Mouse (Mus musculus) liver, embryonic 12.5 days (tissue): Measurements from ENCODE around the gene Slc6a21. TPM values are rescaled to one million over a fixed set of nuclear protein-coding genes. Genes with fewer than 3 reads are reported as not detected.

ENCODE experiments used
- ATAC-seq: fragments of 200-750 bp; cut with Nextera tagmentation; 2 replicates; pipeline ENCODE4 v1.8.0; 2017; ENCODE audit warnings: moderate number of reproducible peaks, mild to moderate bottlenecking, moderate library complexity
- H3K27ac ChIP-seq: fragments of 300-500 bp; sonication (generic); 2 replicates; pipeline ENCODE4 v1.5.1; 2016; ENCODE audit warnings: mild to moderate bottlenecking
- H3K27me3 ChIP-seq: fragments of 300-500 bp; sonication (generic); replicated peaks from 2 replicates; pipeline ENCODE4 v1.6.1; 2016; ENCODE audit warnings: mild to moderate bottlenecking, moderate library complexity
- H3K36me3 ChIP-seq: fragments of 300-500 bp; sonication (generic); 2 replicates; pipeline ENCODE4 v1.6.1; 2016; ENCODE audit warnings: mild to moderate bottlenecking, moderate library complexity
- H3K4me1 ChIP-seq: fragments of 300-500 bp; sonication (generic); 2 replicates; pipeline ENCODE4 v1.6.1; 2016
- H3K4me2 ChIP-seq: fragments of 300-500 bp; sonication (generic); 2 replicates; pipeline ENCODE4 v1.6.1; 2016; ENCODE audit warnings: mild to moderate bottlenecking, moderate library complexity
- H3K4me3 ChIP-seq: fragments of 300-500 bp; sonication (generic); 2 replicates; pipeline ENCODE4 v1.5.1; 2016; ENCODE audit warnings: mild to moderate bottlenecking, moderate library complexity
- H3K9ac ChIP-seq: fragments of 300-500 bp; sonication (generic); 2 replicates; pipeline ENCODE4 v1.6.1; 2016; ENCODE audit warnings: mild to moderate bottlenecking, moderate library complexity
- H3K9me3 ChIP-seq: fragments of 300-500 bp; sonication (generic); replicated peaks from 2 replicates; pipeline ENCODE4 v1.6.1; 2016; ENCODE audit warnings: mild to moderate bottlenecking, moderate library complexity
- WGBS: fragments of 180-500 bp; shearing (Covaris S2); methylation state at CpG from one replicate; pipeline ENCODE4 v1.1.7; 2016; ENCODE audit not compliant: insufficient replicate concordance; 5-methylcytosine and 5-hydroxymethylcytosine counted together
- polyA plus RNA-seq: library from polyadenylated mRNA; unstranded; fragments of >200 nt; fragmentation: Nextera tagmentation; extraction: Ambion mirVana; gene quantifications from 2 replicates; pipeline ENCODE4 v1.2.1, GENCODE M21; 2016

The Slc6a21 gene
- polyA plus RNA-seq, 1 experiment from 2014 or later = not detected

GRCm38 (mm10) chr7:45328841-45329475 is 51.6 kb downstream of the Slc6a21 start:
- Histone ChIP-seq H3K4me1 (peaks cover 17% of the 10 kb centered on the region), H3K4me3 (no peak overlapping the region), H3K27ac (no peak overlapping the region), H3K36me3 (no peaks in the 10 kb centered on the region), H3K4me2 (no peak overlapping the region), H3K27me3 (peaks cover 33% of the 10 kb centered on the region), H3K9me3 (0 out of 2 replicates have a peak, but pooled peaks cover 4% of the 10 kb centered on the region), H3K9ac (no peak overlapping the region)
- ATAC-seq = no peak
- WGBS = 69% methylated on average over 13 of the region's 13 CpGs

DNA sequence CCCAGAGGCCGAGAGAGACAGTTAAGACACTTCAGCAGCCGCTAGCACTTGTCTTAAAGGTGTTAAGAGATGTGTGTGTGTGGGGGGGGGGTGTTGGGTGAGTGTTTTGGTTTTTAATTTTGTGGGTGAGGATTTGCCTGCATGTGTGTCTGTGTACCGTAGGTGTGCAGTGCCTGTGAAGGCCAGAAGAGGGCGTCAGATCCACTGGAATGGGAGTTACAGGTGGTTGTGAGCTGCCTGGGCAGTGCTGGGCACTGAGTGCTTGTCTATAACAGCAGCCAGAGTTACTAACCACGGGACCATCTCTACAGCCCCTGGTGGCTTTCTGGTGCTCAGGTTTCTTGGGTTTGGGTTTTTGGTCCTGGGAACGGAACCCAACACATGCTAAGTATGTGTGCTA is 54.2 kb downstream of the Slc6a21 start:
- WGBS = 71% methylated on average over 6 of the region's 6 CpGs
- ATAC-seq = no peak
- Histone ChIP-seq H3K4me1 (peaks cover 27% of the 10 kb centered on the region), H3K9me3 (no peaks in the 10 kb centered on the region), H3K4me2 (no peak overlapping the region), H3K4me3 (no peak overlapping the region), H3K27ac (no peak overlapping the region), H3K27me3 (peaks cover 59% of the 10 kb centered on the region), H3K36me3 (no peaks in the 10 kb centered on the region), H3K9ac (no peak overlapping the region)

- Histone ChIP-seq H3K36me3 (no peaks in the 10 kb centered on the region), H3K9ac (peak overlapping the region; percentile 60), H3K27ac (no peak overlapping the region), H3K27me3 (peaks cover 67% of the 10 kb centered on the region), H3K9me3 (no peaks in the 10 kb centered on the region), H3K4me3 (peak overlapping the region; percentile 57), H3K4me2 (peak overlapping the region; percentile 80), H3K4me1 (peaks cover 31% of the 10 kb centered on the region)
- 8% methylated on average over 22 of the region's 22 CpGs for WGBS
- peak; percentile 16; the same call in 1 of the 2 replicates for ATAC-seq
These were observed 55.5 kb downstream of the Slc6a21 start for GRCm38 (mm10) chr7:45332685-45333425.

GRCm38 (mm10) chr7:45333431-45333982 is 56.2 kb downstream of the Slc6a21 start, which contains the start of gene Trpm4:
Trpm4 (minus strand) TSS chr7:45333780.
- Histone ChIP-seq H3K4me2 (peak within 1 kb of the TSS; percentile 80), H3K4me3 (peak within 1 kb of the TSS; percentile 57), H3K4me1 (peaks cover 38% of the 10 kb centered on the region), H3K36me3 (no peaks in the 10 kb centered on the region), H3K9ac (peak within 1 kb of the TSS; percentile 60), H3K27ac (no peak within 1 kb of the TSS), H3K27me3 (peaks cover 73% of the 10 kb centered on the region), H3K9me3 (no peaks in the 10 kb centered on the region)
- under 1% methylated on average over 38 of the region's 38 CpGs for WGBS
- ATAC-seq = 0 out of 2 replicates have a peak, but pooled peaks have one; percentile 22

- Histone ChIP-seq H3K27ac (no peak overlapping the region), H3K4me2 (no peak overlapping the region), H3K9ac (no peak overlapping the region), H3K36me3 (no peaks in the 10 kb centered on the region), H3K27me3 (peaks cover 83% of the 10 kb centered on the region), H3K9me3 (no peaks in the 10 kb centered on the region), H3K4me3 (no peak overlapping the region), H3K4me1 (peaks cover 49% of the 10 kb centered on the region)
- no peak for ATAC-seq
- 37% methylated on average over 3 of the region's 3 CpGs for WGBS
These were observed 57.3 kb downstream of the Slc6a21 start for GRCm38 (mm10) chr7:45334605-45335004.

GRCm38 (mm10) chr7:45335056-45335455 is 57.7 kb downstream of the Slc6a21 start, which contains the start of gene Hrc:
Hrc (plus strand) TSS chr7:45335290.
- 0 out of 2 replicates have a peak within 1 kb of the TSS, but pooled peaks have one; percentile 80 for H3K4me2 ChIP-seq
- ATAC-seq = no peak
- no peak within 1 kb of the TSS for H3K27ac ChIP-seq
- no peaks in the 10 kb centered on the region for H3K36me3 ChIP-seq
- peaks cover 53% of the 10 kb centered on the region for H3K4me1 ChIP-seq
- H3K9me3 ChIP-seq = no peaks in the 10 kb centered on the region
- no peak within 1 kb of the TSS for H3K9ac ChIP-seq
- peaks cover 86% of the 10 kb centered on the region for H3K27me3 ChIP-seq
- 29% methylated on average over 5 of the region's 5 CpGs for WGBS
- no peak within 1 kb of the TSS for H3K4me3 ChIP-seq

- H3K4me3 ChIP-seq = no peak overlapping the region
These were observed 59.0 kb downstream of the Slc6a21 start for GRCm38 (mm10) chr7:45336319-45336718.

DNA sequence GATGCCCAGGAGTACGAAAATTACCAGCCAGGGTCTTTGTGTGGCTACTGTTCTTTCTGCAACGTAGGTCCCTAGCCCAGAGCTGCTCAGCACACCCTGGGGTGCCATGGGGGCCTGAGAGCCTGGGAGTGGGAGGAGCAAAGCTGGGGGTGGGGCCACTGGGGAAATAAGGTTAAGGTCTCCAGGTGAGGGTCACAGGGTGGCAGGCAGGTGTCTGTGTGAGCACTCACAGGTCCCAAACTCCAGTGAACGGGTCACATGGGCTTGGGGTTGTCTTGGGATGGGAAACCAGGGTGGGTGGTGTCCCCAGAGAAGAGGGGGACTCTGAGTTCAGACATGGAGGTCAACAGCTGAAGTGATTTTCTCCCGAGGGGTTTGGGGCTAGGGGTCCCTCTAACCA is 60.2 kb downstream of the Slc6a21 start:
- no peak overlapping the region for H3K27ac ChIP-seq
- no peaks in the 10 kb centered on the region for H3K36me3 ChIP-seq
- H3K4me2 ChIP-seq = no peak overlapping the region
- no peaks in the 10 kb centered on the region for H3K9me3 ChIP-seq
- 14% methylated on average over 4 of the region's 4 CpGs for WGBS
- no peak overlapping the region for H3K4me3 ChIP-seq
- H3K9ac ChIP-seq = no peak overlapping the region
- H3K27me3 ChIP-seq = peaks cover 79% of the 10 kb centered on the region
- ATAC-seq = no peak
- H3K4me1 ChIP-seq = peaks cover 74% of the 10 kb centered on the region

More at GRCm38 (mm10) chr7:45336319-45336718, 59.0 kb downstream of the Slc6a21 start:
- H3K36me3 ChIP-seq = no peaks in the 10 kb centered on the region
- H3K27ac ChIP-seq = no peak overlapping the region
- WGBS = 63% methylated on average over 4 of the region's 4 CpGs
- no peak overlapping the region for H3K9ac ChIP-seq
- no peak overlapping the region for H3K4me2 ChIP-seq
- H3K9me3 ChIP-seq = no peaks in the 10 kb centered on the region
- ATAC-seq = no peak
- H3K27me3 ChIP-seq = peaks cover 90% of the 10 kb centered on the region
- peaks cover 66% of the 10 kb centered on the region for H3K4me1 ChIP-seq

DNA sequence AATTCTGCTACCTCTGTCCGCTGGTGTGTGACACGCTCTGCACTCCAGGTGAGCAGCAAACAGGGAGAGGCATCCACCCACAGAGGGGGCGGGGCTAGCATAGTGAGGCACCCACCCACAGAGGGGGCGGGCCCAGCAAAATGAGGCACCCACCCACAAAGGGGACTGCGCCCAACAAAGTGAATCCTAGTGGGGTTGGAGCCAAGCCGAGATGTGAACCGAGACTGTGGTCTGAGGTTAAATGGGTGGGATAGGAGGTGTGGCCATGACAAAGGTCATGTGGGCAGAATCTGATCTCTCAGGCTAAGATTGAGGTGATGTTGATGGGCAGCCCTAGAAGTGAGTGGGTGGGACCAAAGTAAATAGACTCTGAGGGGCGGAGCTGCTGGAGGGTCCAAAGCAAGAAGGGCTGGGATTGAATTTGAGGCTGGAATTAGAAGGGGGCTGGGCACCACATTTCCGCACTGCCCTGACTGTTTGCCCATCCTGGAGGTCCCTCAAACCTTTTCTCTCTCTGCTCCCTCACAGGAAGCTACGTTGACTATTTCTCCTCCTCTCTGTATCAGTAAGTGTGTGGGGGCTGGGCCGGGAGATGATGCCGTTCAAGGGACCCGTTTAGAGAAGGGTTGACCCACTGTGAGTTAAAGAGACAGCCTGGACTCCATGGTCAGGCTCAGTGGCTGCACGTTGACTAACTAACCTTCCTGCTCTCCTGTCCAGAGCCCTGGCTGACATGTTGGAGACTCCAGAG is 61.0 kb downstream of the Slc6a21 start:
- Histone ChIP-seq H3K4me2 (peak overlapping the region; percentile 96), H3K4me3 (no peak overlapping the region), H3K9ac (no peak overlapping the region), H3K9me3 (no peaks in the 10 kb centered on the region), H3K27me3 (peaks cover 75% of the 10 kb centered on the region), H3K27ac (no peak overlapping the region), H3K4me1 (peaks cover 65% of the 10 kb centered on the region), H3K36me3 (no peaks in the 10 kb centered on the region)
- 4% methylated on average over 14 of the region's 14 CpGs for WGBS
- ATAC-seq = no peak
